Mouse (Mus musculus) cerebellum, adult 2 months (tissue): ENCODE measurements at regions not wholly inside any gene's neighbourhood (a gene's known extent, or its start where the extent isn't known, plus 50 kb on each side); places are given as distances from the start of the nearest gene placed in this dataset.

Source experiments
- DNase-seq, 2 experiments: peaks; one replicate each; pipeline ENCODE4 v3.0.0; 2021
- H3K27ac ChIP-seq: fragments of 200-500 bp; 2 replicates; pipeline ENCODE4 v1.5.1; 2012; ENCODE audit warnings: low read length, control low read depth, inconsistent platforms; ENCODE audit not compliant: insufficient read depth
- H3K27me3 ChIP-seq: fragments of 200-500 bp; 2 replicates; pipeline ENCODE4 v1.6.1; 2012; ENCODE audit warnings: inconsistent platforms, mild to moderate bottlenecking, low read length, moderate library complexity; ENCODE audit not compliant: control insufficient read depth, insufficient read depth
- H3K4me1 ChIP-seq: fragments of 200-500 bp; 2 replicates; pipeline ENCODE4 v1.6.1; 2011; ENCODE audit warnings: low read length; ENCODE audit not compliant: control insufficient read depth, insufficient read depth
- H3K4me3 ChIP-seq: fragments of 200-500 bp; replicated peaks from 2 replicates; pipeline ENCODE3; 2011; ENCODE audit warnings: mild to moderate bottlenecking, low read depth, low read length, control low read depth; ENCODE audit not compliant: insufficient read depth
- CTCF ChIP-seq: fragments of 200-500 bp; IDR thresholded peaks from 2 replicates; pipeline ENCODE4 v1.5.1; 2011; ENCODE audit warnings: low read depth, mild to moderate bottlenecking, control low read depth, low read length, moderate library complexity, borderline replicate concordance; ENCODE audit not compliant: insufficient read depth
- POLR2A ChIP-seq: fragments of 200-500 bp; IDR thresholded peaks from 2 replicates; pipeline ENCODE4 v1.6.1; 2011; ENCODE audit warnings: low read length, control low read depth, borderline replicate concordance; ENCODE audit not compliant: insufficient read depth
- WGBS: fragments of 180-500 bp; shearing (Covaris S2); methylation state at CpG from one replicate; pipeline ENCODE4 v1.1.7; 2018; 5-methylcytosine and 5-hydroxymethylcytosine counted together

GRCm38 (mm10) chr13:78656766-78657165 lies 457.2 kb upstream of the Nr2f1 start:
- no peak for DNase-seq
- H3K27me3 ChIP-seq: no peaks in the 10 kb centered on the region
- 87% methylated on average over 2 of the region's 2 CpGs for WGBS
- no peak overlapping the region for H3K4me3 ChIP-seq
- TF ChIP-seq POLR2A: no peak
- no peak for TF ChIP-seq CTCF
- H3K27ac ChIP-seq: no peak overlapping the region
- no peaks in the 10 kb centered on the region for H3K4me1 ChIP-seq

DNA sequence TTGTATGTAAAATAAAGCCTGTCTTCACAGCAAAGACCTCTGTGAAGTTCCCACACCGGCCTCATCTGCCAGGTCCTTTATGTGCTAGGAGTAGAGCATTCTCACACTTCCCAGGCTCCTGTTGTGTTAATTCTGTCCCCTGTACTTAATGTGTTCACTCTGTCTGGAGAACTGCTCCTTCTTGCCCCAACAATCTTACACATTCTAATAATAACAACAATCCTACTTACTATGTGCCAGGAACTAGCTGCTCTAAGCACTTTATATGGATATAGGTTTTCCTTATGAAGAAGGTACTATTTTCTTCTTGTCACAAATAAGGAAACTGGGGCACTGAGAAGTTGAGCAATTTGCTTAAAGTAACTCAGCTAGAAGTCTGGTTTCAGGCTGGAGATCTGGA lies 456.6 kb upstream of the Nr2f1 start:
- DNase-seq: no peak
- H3K4me1 ChIP-seq: no peaks in the 10 kb centered on the region
- H3K4me3 ChIP-seq: no peak overlapping the region
- WGBS: 84% methylated on average over 1 of the region's 1 CpGs
- TF ChIP-seq POLR2A: no peak
- no peak for TF ChIP-seq CTCF
- H3K27me3 ChIP-seq: no peaks in the 10 kb centered on the region
- H3K27ac ChIP-seq: no peak overlapping the region

DNA sequence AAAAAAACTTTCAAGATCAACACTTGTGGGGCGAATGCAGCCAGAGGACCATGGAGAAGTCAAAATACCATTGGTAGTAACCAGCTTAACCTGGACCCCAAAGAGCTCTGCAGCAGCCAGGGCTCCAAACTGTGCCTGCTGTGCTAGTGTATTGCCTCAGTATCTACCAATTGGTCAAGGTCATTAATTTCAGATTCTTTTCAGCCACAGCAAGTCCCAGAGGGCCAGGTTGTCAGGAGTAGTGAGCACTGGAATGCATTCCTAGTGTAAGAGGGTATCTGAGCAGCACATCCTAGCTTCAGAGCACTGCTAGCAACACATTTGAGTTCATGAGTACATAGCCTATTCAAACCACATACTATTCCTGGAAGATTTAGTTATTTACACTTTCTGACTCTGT lies 451.3 kb upstream of the Nr2f1 start:
- no peak for DNase-seq
- 48% methylated on average over 1 of the region's 1 CpGs for WGBS
- H3K4me1 ChIP-seq: no peaks in the 10 kb centered on the region
- no peak overlapping the region for H3K4me3 ChIP-seq
- H3K27me3 ChIP-seq: no peaks in the 10 kb centered on the region
- H3K27ac ChIP-seq: no peak overlapping the region
- TF ChIP-seq CTCF (no peak), POLR2A (no peak)

DNA sequence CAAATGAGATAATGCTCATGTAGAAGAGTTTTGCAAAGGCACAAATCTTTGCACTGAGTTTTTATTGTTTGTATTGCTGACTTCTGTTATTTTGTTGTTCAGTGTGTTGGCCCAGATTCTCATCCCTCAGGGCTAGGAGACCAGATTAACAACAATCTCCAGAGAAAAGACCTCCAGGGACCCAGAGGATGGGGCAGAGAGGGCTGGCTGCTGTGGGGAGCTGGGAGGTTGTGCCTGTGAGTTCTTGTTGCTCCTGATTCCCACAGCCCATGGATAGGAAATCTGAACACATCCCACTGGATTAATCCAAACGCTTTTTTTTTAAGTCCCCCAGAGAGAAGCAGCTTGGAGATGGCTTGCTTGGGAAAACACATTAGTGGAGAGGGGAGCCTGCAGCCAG lies 445.0 kb upstream of the Nr2f1 start:
- TF ChIP-seq POLR2A (no peak), CTCF (no peak)
- Histone ChIP-seq H3K27me3 (no peaks in the 10 kb centered on the region), H3K4me1 (no peaks in the 10 kb centered on the region), H3K4me3 (no peak overlapping the region), H3K27ac (no peak overlapping the region)
- WGBS: 15% methylated on average over 1 of the region's 1 CpGs
- no peak for DNase-seq

- TF ChIP-seq CTCF (no peak), POLR2A (no peak)
- WGBS: 8% methylated on average over 3 of the region's 3 CpGs
- H3K27ac ChIP-seq: no peak overlapping the region
Measured at GRCm38 (mm10) chr13:78643023-78643422, 443.5 kb upstream of the Nr2f1 start.

DNA sequence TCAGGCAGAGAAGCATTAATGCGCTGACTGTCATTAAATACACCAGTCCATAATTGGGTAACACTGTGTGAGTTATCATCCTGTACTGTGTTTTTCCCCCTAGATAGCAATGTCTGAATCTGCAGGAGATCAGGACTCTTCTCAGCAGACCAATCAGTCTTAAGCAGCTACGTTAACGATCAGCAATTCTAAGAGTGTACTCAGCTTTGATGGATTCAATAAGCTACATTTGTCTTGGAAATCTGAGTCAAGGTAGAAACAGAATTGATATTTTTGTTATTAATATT lies 442.8 kb upstream of the Nr2f1 start:
- H3K4me3 ChIP-seq: no peak overlapping the region
- DNase-seq: no peak
- H3K4me1 ChIP-seq: no peaks in the 10 kb centered on the region
- WGBS: 56% methylated on average over 3 of the region's 3 CpGs
- TF ChIP-seq POLR2A: no peak
- TF ChIP-seq CTCF: no peak
- no peak overlapping the region for H3K27ac ChIP-seq
- H3K27me3 ChIP-seq: no peaks in the 10 kb centered on the region

More at GRCm38 (mm10) chr13:78643023-78643422, 443.5 kb upstream of the Nr2f1 start:
- no peak overlapping the region for H3K4me3 ChIP-seq
- H3K27me3 ChIP-seq: no peaks in the 10 kb centered on the region
- no peaks in the 10 kb centered on the region for H3K4me1 ChIP-seq
- no peak for DNase-seq

- 51% methylated on average over 5 of the region's 5 CpGs for WGBS
- H3K27ac ChIP-seq: no peak overlapping the region
- no peaks in the 10 kb centered on the region for H3K27me3 ChIP-seq
- DNase-seq: no peak
- H3K4me3 ChIP-seq: no peak overlapping the region
- TF ChIP-seq POLR2A: no peak
- no peak for TF ChIP-seq CTCF
- no peaks in the 10 kb centered on the region for H3K4me1 ChIP-seq
Measured at GRCm38 (mm10) chr13:78641687-78642442, 442.3 kb upstream of the Nr2f1 start.

DNA sequence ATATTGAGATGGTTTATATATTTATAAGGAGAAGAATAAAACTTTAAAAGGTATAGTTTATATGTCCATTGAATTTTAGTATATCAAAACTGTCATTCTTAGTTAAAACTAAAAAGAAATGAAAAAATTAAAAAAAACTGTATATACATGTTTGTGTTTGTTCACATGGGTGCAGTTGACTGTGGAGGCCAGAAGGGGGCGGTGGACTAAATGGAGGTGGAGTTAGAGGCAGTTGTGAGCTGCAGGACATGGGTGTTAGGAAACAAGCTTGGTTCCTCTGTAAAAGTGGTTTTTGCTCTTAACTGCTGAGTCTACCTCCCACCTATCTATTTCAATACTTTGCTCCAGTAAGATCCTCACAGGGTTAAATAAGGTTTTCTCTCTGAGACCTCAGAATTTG lies 440.8 kb upstream of the Nr2f1 start:
- TF ChIP-seq CTCF (no peak), POLR2A (no peak)
- Histone ChIP-seq H3K27me3 (no peaks in the 10 kb centered on the region), H3K4me3 (no peak overlapping the region), H3K27ac (no peak overlapping the region), H3K4me1 (no peaks in the 10 kb centered on the region)
- no peak for DNase-seq
- 88% methylated on average over 1 of the region's 1 CpGs for WGBS

DNA sequence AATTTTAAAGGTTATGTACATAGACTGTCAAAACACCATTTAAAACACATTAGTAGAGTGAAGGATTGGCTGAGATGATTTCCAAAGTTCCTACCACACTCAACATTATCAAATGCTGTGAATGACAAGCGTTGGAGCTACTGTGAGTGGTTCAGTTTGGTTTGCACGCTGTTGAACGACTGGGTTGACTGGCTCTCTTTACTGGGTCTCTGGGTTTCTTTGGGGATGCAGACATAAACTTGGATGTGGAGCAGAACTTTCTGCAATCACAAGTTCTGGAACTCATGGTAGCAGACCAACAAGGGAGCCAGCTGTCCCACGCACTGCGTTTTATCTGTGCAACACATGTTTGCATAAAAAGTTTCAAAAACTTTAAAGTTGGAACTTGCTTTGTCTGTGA lies 438.9 kb upstream of the Nr2f1 start:
- no peak for DNase-seq
- Histone ChIP-seq H3K27me3 (no peaks in the 10 kb centered on the region), H3K4me3 (no peak overlapping the region), H3K27ac (no peak overlapping the region), H3K4me1 (no peaks in the 10 kb centered on the region)
- TF ChIP-seq POLR2A: no peak
- TF ChIP-seq CTCF: no peak
- 93% methylated on average over 5 of the region's 5 CpGs for WGBS
